Mouse (Mus musculus) thymus, postnatal 14 days (tissue): Measurements from ENCODE around the gene Map4k3.
"Not testable (repeated sequence)": the region's sequence is repeated elsewhere in the genome, so short reads cannot be mapped to it uniquely, and the experiment has no call there.

ENCODE experiments used
- DNase-seq: peaks from one replicate; pipeline ENCODE4 v3.0.0; 2021

Gene Map4k3

DNA sequence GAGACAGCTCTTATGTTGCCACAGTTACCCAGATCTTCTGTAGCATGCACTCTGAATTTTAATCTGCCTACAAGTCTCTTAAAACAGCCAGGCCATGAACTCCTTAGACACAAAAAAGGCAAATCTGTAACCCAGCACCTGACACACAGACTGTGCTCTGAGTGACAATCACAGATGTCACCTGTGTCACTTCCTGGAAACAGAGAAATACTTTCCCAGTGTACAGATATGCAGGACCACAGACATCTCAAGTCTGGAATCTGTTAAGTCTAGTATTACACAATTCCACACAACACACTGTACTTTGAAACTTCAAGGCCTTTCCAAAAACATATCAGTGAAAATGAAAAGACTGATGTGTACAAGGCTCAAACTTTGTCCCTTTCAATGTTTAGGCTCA is 103.3 kb downstream of the Map4k3 start:
- no peak for DNase-seq

DNA sequence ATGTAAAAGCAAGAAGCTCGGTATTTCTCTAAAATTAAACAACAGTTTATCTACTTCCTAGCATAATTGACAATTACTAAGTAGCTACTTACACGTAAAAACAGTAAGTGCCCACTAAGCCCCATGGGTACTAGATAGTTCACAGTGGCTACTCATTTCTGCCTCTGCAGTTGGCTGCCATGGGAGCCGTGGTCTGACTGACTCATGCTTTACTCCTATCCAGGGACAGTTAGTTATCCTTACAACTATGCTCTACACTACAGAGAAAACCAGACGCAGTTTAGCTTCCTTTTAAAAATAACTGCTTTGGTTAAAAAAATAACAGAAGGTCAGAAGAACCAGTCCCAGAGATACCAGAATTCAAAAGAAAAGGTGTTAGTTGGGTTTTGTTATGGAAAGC is 106.6 kb downstream of the Map4k3 start:
- DNase-seq = no peak

DNA sequence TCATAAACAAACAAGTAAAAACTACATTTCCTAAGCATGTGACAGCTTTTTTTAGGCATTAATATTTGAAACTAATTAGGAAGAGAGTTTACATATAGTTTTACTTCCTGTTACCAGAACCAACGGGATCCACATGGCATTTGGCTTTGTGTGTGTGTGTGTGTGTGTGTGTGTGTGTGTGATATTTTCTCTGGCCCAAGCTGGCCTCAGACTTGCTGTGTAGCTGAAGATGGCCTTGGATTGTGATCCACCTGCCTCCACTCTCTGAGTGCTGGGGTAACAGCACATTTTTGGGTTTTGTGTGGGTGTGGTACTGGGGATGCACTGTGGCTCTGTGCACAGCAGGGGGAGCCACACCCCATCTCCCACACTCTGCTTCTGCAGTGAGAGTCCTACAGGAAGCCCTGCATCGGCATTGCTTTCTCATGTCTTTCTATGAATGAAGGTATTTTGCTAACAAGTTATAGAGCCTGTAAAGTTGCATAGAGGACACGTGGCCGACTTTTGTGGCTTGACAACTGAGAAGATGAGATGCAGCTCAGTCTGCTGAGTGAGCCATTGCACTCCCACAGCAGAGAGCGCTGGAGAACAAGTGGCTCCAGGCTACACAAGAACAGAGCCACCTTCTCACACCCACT is 107.4 kb downstream of the Map4k3 start:
- peak; percentile 67 for DNase-seq

DNA sequence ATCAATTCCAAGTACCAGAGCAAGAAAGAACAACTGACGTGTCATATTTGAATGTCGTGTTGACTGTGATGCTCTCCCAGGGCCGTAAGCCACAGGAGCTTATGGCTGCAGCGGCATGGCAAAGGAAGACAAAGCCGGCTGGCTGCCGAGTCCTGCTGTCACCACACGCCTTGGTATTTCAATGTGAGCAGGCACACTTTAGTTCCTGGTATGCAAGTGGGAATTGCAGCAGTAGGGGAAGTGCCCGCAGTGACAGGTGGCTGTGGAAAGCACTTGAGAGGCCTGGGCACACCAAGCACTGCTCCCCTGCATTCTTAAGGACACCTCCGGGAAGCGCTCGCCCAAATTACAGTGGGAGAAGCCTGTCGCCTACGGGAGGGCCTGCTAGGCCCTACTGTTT is 108.7 kb downstream of the Map4k3 start:
- no peak for DNase-seq

GRCm38 (mm10) chr17:80618890-80619289 is 109.4 kb downstream of the Map4k3 start:
- no peak for DNase-seq

DNA sequence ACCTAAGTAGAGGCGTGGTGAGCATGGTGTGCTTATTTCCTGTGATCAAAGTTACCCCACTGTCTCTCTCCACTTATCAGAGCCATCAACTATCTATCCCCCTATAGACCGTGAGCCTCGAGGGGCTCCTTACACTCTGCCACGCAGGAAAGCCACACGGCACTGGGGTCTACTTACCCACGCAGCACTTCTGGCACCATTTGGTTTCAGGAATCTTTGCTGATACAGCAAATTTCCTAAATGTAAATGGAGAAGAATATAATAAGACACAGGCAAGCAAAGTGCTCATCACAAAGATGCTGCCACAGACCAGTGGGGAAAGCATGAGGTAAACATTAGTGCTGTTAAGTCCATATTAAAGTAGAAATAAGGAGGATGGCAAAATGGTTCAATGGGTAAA is 124.5 kb downstream of the Map4k3 start:
- DNase-seq = no peak

DNA sequence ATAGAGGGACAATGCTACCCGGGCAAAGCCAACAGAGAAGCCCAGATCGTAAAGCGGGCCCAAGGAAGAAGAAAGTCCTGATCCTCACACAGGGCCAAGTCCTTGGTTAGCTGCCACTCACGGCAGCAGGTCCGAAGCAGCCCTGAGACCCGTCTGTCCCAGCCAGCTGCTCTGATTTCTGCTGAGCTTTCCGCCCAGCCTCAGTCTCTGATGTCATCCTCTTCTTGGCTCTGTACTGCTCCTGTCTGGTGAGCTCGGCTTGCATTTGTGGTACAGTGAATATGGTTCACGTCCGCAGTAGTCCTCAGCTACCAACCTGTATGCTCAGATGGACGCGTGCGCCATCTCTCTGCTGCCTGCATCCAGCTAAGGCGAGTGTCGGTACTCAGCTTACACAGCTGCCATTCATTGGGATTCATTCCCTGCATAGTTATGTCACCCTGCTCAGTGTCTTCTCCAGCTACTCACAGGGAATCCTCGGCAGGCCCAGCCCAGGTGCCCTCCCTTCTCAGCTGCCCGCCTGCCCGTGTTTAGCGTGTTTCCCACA is 125.1 kb downstream of the Map4k3 start:
- no peak for DNase-seq

DNA sequence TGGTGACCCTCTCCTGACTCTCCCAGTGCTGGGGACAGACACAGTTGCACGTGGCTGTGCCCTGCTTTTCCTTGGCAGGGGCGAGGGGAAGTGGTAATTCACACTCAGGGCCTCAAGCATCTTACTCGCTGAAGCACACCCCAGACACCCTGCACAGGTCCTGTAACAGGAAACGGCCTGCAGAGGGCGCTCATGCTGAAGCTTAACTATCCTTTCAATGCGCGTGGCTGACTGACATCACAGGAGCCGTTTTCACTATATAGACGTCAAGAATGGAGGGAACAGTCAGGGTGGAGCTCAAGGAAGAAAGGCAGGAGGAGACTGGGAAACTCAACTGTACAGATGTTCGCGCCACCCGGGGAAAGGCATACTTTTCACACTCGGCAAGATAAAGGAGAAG is 126.9 kb downstream of the Map4k3 start:
- peak; percentile 22 for DNase-seq

DNA sequence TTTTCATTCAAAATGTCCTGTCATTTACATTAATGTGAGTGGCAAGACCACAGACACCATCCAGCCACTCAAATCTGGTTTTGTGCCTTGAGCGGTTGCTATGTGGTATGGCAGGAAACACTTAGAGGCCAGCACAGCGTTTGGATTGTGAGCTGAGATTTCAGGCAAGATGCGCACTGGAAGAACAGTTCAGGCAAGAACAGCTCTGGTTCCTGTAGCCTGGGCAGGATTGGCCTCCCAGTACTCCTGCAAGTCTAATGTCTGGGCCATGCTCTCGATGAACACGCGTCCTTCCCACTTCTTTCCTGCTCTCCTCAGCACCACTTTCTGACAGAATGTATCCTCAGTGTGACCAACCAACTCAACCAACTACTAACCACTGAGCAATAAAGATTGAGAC is 145.2 kb downstream of the Map4k3 start:
- DNase-seq = no peak

GRCm38 (mm10) chr17:80579901-80580300 is 148.4 kb downstream of the Map4k3 start:
- DNase-seq = no peak

GRCm38 (mm10) chr17:80579089-80579488 is 149.2 kb downstream of the Map4k3 start:
- no peak for DNase-seq

DNA sequence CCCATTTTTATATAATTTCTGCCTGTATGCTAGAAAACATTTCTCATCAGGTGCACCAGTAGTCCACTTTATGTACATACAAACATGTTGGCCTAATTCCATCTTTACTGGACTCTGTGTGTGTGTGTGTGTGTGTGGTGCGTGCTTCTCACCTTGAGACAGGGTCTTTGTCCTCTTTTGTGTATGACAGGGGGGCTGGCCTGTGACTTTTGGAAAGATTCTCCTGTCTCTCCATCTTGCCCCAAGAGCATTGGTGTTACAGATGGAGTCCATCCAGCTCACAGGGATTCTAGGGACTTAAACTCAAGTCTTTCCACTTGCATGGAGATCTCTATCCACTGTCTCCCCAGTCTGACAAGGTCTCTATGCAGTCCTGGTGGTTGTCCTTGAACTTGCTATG is 150.2 kb downstream of the Map4k3 start:
- no peak for DNase-seq

DNA sequence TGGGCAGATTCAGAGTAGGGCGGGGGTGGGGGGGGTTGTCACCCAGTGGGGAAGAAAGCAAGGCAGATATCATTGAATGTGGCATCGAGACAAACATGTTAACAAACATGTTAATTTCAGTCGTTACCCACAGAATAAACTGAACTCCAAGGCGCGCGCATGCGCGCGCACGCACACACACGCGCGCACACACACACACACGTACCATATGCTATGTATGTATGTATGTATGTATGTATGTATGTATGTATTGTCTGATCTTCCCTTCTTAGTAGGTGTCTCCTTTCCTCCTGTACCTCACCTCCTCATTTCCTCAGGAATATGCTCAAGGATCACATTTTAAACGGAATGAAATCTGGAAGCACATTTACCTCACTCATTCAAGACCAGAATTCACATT is 150.6 kb downstream of the Map4k3 start, which contains the start of gene Cdkl4:
Gene Cdkl4 (minus strand): TSS at position 175 of the 400 bp plus-strand sequence.
- DNase-seq = no peak

- peak; percentile 60 for DNase-seq
Measured at GRCm38 (mm10) chr17:80577214-80577613, 151.1 kb downstream of the Map4k3 start.

- no peak for DNase-seq
Measured at GRCm38 (mm10) chr17:80575008-80575407, 153.3 kb downstream of the Map4k3 start.

DNA sequence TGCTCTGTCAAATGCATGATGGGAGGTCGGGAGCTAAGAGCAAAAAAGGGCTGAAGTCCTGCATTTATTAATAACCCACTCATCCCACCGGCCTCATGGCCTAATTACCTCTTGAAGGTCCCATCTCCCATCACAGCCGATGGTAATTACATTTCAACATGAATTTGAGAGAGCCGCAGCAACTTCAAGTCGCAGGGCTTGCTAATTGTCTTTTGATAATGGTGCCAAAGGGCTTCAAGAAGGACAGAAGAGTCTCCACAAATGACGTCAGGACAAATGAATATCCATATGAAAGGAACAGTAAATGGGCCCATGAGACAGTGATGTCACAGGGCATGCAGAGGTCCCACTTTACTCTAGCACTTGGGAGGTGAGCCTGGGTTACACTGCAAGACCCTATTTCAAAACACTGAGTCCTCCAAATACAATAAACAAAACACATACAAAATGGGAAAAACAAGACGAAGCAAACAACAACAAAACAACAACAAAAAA is 153.8 kb downstream of the Map4k3 start:
- no peak for DNase-seq

GRCm38 (mm10) chr17:80572187-80572935 is 155.9 kb downstream of the Map4k3 start:
- DNase-seq = no peak

- no peak for DNase-seq
Measured at GRCm38 (mm10) chr17:80571460-80571859, 156.8 kb downstream of the Map4k3 start.

DNA sequence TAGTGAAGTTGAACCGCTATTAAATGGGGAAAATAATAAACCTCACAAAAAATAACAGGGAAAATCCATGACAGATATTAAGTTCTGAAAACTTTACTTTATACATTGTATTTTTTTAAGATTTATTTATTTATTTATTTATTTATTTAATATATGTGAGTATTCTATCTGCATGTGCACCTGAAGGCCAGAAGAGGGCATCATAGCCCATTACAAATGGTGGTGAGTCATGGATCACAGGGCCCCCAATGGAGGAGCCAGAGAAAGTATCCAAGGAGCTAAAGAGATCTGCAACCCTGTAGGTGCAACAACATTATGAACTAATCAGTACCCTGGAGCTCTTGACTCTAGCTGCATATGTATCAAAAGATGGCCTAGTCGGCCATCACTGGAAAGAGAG is 158.6 kb downstream of the Map4k3 start:
- not testable (repeated sequence) for DNase-seq

GRCm38 (mm10) chr17:80568842-80569601 is 159.3 kb downstream of the Map4k3 start:
- no peak for DNase-seq

- DNase-seq = no peak
Measured at GRCm38 (mm10) chr17:80568441-80568840, 159.8 kb downstream of the Map4k3 start.

DNA sequence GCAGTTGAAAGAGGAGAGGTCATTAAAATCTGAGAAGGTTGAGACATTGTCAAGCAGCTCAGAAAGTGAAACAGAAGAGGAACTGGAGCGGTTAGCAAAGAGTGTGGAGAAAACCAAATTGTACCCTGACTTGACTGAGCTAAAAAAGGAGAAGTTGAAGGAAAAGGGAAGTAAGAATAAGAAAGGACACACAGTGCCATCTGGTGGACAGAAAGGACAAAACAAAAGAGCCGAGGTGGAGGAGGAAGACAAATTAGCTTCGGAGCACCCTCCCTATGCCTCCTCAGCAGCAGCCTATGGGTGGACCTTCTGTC is 163.7 kb downstream of the Map4k3 start:
- DNase-seq = peak; percentile 60
